Comparison of ENCODE assay signal across 8 mouse cellular contexts in genomic region chr6:54992141-54992540, GRCm38 (mm10). TPM values are rescaled to one million over a fixed set of nuclear protein-coding genes. Genes with fewer than 3 reads are reported as not detected.
DNase-seq lines count a peak whose midpoint lies in the region; ATAC-seq and TF ChIP-seq lines count a peak whose summit lies in the region.

No protein-coding gene starts in this region.

- DNase-seq in gastrocnemius, adult 2 months = no peak
- DNase-seq in gastrocnemius, adult 18-20 months (ENCODE audit: low spot score) = no peak
- DNase-seq in thymus, adult 2 months = no peak
- DNase-seq in thymus, postnatal 10 days (ENCODE audit: low spot score in 2 of 2) = no peak
- no peak for DNase-seq in urinary bladder, postnatal 25 days (ENCODE audit: low spot score)
- DNase-seq in thymus, postnatal 36 days = no peak

- intact Hi-C loops in gastrocnemius, adult 2 months (cut with DNase I) = loop anchor here (1.0 to 10.0 kb wide), 4 partner anchors 20 to 287 kb away; partner anchors contain the start of genes Nod1 and Znrf2

- no peaks in the 10 kb centered on the region for H3K9me3 ChIP-seq in liver, embryonic 15.5 days (replicated peaks)

- TF ChIP-seq POLR2A in thymus, adult 2 months (IDR thresholded peaks at IDR 0.05; ENCODE audit: control insufficient read depth, extremely low read depth, insufficient read depth, low read length, poor library complexity) = no peak

- peak overlapping the region; percentile 80 for H3K4me3 ChIP-seq in gastrocnemius, adult 2 months
- H3K4me3 ChIP-seq in thymus, adult 2 months (ENCODE audit: control insufficient read depth, insufficient read depth, low read length) = peak overlapping the region; percentile 75
- peak overlapping the region; percentile 61 for H3K4me3 ChIP-seq in liver, embryonic 15.5 days (replicated peaks)

- H3K36me3 ChIP-seq in thymus, adult 2 months (ENCODE audit: control insufficient read depth, insufficient read depth, low read length) = no peaks in the 10 kb centered on the region
- H3K36me3 ChIP-seq in liver, embryonic 15.5 days (replicated peaks) = no peaks in the 10 kb centered on the region

- H3K4me1 ChIP-seq in thymus, adult 2 months (replicated peaks; ENCODE audit: control insufficient read depth, insufficient read depth, low read length) = no peaks in the 10 kb centered on the region
- H3K4me1 ChIP-seq in liver, embryonic 15.5 days (replicated peaks) = peaks cover 24% of the 10 kb centered on the region

- TF ChIP-seq CTCF in gastrocnemius, adult 2 months (IDR thresholded peaks at IDR 0.05) = no peak
- no peak for TF ChIP-seq CTCF in thymus, adult 2 months (IDR thresholded peaks at IDR 0.05; ENCODE audit: borderline replicate concordance, control insufficient read depth, extremely low read depth, insufficient read depth, low read length, poor library complexity)

- no peak for ATAC-seq in liver, embryonic 15.5 days (ENCODE audit: insufficient read depth)
- ATAC-seq in megakaryocyte-erythroid progenitor cell, adult 5-6 weeks (replicated peaks; ENCODE audit: low FRiP score, low TSS enrichment, poor library complexity, severe bottlenecking) = no peak; the same call in none of the 2 replicates

- peak overlapping the region; percentile 92 for H3K27ac ChIP-seq in gastrocnemius, adult 2 months
- H3K27ac ChIP-seq in thymus, adult 2 months (ENCODE audit: control insufficient read depth, insufficient read depth, low read length) = no peak overlapping the region
- H3K27ac ChIP-seq in liver, embryonic 15.5 days (replicated peaks) = no peak overlapping the region

- H3K9ac ChIP-seq in liver, embryonic 15.5 days = peak overlapping the region; percentile 60

- under 1% methylated on average over 7 of the region's 7 CpGs for WGBS in thymus, adult 2 months
- WGBS in liver, embryonic 15.5 days (ENCODE audit: insufficient replicate concordance) = under 1% methylated on average over 7 of the region's 7 CpGs

- peak overlapping the region; percentile 94 for H3K4me2 ChIP-seq in liver, embryonic 15.5 days

- H3K27me3 ChIP-seq in thymus, adult 2 months (ENCODE audit: control insufficient read depth, insufficient read depth, low read length) = no peaks in the 10 kb centered on the region
- H3K27me3 ChIP-seq in liver, embryonic 15.5 days = no peaks in the 10 kb centered on the region

RNA-seq across cellular contexts. Expression of gene Ggct, which starts 0.6 kb away (rescaled TPM):
- 10 to 100 TPM in 1 of 2 experiments, 1 to 10 TPM in 1; 9.6 to 11.0 TPM for total RNA-seq in gastrocnemius, adult 2 months (2021)
- 1 to 10 TPM; 6.6 to 8.3 TPM for total RNA-seq in gastrocnemius, adult 18-20 months (2021)
- polyA plus RNA-seq in thymus, adult 2 months (2012; rRNA removed) = 1.2 and 1.8 TPM in 2 replicates
- polyA plus RNA-seq in liver, embryonic 15.5 days (2015; fragmentation: Nextera tagmentation; extraction: Ambion mirVana) = 3.0 and 4.0 TPM in 2 replicates
- total RNA-seq in megakaryocyte-erythroid progenitor cell, adult 5-6 weeks (2014; fragmentation: Nextera tagmentation) = 17.0 and 21.6 TPM in 2 replicates
- 34.8 and 57.3 TPM in 2 replicates for total RNA-seq in megakaryocyte-erythroid progenitor cell, adult 5-6 weeks (2017)

RNA-seq across cellular contexts. Expression of gene Nod1, which starts 19.7 kb away (rescaled TPM):
- total RNA-seq in gastrocnemius, adult 2 months (2021) = 1 to 10 TPM; 7.6 to 9.1 TPM
- 1 to 10 TPM; 7.1 to 8.1 TPM for total RNA-seq in gastrocnemius, adult 18-20 months (2021)
- 13.5 and 18.3 TPM in 2 replicates for polyA plus RNA-seq in thymus, adult 2 months (2012; rRNA removed)
- polyA plus RNA-seq in liver, embryonic 15.5 days (2015; fragmentation: Nextera tagmentation; extraction: Ambion mirVana) = 2.2 and 3.0 TPM in 2 replicates
- total RNA-seq in megakaryocyte-erythroid progenitor cell, adult 5-6 weeks (2014; fragmentation: Nextera tagmentation) = 1.3 and 2.2 TPM in 2 replicates
- total RNA-seq in megakaryocyte-erythroid progenitor cell, adult 5-6 weeks (2017) = 0.50 and 0.80 TPM in 2 replicates

RNA-seq across cellular contexts. Expression of gene Gars, which starts 45.7 kb away (rescaled TPM):
- 10 to 100 TPM; 60.2 to 61.6 TPM for total RNA-seq in gastrocnemius, adult 2 months (2021)
- total RNA-seq in gastrocnemius, adult 18-20 months (2021) = 10 to 100 TPM; 59.2 to 59.4 TPM
- polyA plus RNA-seq in thymus, adult 2 months (2012; rRNA removed) = 40.1 and 44.9 TPM in 2 replicates
- 100 TPM in 2 replicates for polyA plus RNA-seq in liver, embryonic 15.5 days (2015; fragmentation: Nextera tagmentation; extraction: Ambion mirVana)
- total RNA-seq in megakaryocyte-erythroid progenitor cell, adult 5-6 weeks (2014; fragmentation: Nextera tagmentation) = 115 and 121 TPM in 2 replicates
- 175 and 179 TPM in 2 replicates for total RNA-seq in megakaryocyte-erythroid progenitor cell, adult 5-6 weeks (2017)
